Mouse (Mus musculus): ENCODE measurements at regions not wholly inside any gene's neighbourhood (a gene's known extent, or its start where the extent isn't known, plus 50 kb on each side); places are given as distances from the start of the nearest gene placed in this dataset.

DNA sequence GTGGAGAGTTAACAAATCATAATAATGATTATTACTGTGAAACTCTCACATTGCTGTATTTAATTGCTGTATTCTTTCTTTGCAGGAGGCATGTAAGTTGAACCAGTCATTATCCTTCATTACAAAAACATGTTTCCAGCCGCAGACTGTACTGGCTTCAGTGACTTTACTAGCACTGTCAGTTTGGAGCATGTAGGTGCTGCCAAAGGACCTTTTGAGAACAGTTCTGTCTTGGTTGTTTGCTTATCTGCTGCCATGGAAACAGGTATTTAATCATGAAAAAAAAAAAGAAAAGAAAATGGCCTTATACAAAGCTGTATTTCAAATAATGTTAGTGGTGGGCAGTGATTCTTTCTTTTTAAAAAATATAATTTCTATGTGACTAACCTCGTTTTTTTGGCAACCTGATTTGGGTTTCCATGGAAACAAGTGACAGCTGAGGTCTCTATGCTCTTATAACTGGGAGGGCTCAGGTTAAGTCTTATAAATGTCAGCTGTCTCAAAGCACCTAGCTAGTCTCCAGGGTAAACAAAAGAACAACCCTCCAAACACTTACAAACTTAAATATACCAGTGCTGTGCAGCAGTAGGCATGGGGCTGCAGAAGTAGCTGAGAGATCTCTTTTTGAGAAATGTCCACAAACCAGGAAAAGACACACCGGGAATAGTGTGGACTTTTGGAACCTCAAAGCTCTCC is 121.2 kb upstream of the D16Ertd472e start:
- 59% methylated on average over 3 of the region's 3 CpGs for WGBS

GRCm38 (mm10) chr16:78688251-78688650 is 111.7 kb upstream of the D16Ertd472e start:
- no peaks in the 10 kb centered on the region for H3K27me3 ChIP-seq
- ATAC-seq (replicated peaks; ENCODE audit: low FRiP score) = no peak
- H3K9ac ChIP-seq = no peak overlapping the region

More for the DNA sequence above, 121.2 kb upstream of the D16Ertd472e start:
- Histone ChIP-seq H3K4me1 (no peaks in the 10 kb centered on the region), H3K4me2 (no peak overlapping the region), H3K9ac (no peak overlapping the region), H3K36me3 (no peaks in the 10 kb centered on the region), H3K9me3 (replicated peaks) (no peaks in the 10 kb centered on the region), H3K27me3 (no peaks in the 10 kb centered on the region), H3K4me3 (replicated peaks) (no peak overlapping the region), H3K27ac (no peak overlapping the region)
- ATAC-seq (replicated peaks; ENCODE audit: low FRiP score) = no peak

GRCm38 (mm10) chr16:78685160-78685559 is 108.7 kb upstream of the D16Ertd472e start:
- Histone ChIP-seq H3K4me2 (no peak overlapping the region), H3K4me1 (no peaks in the 10 kb centered on the region), H3K9me3 (replicated peaks) (no peaks in the 10 kb centered on the region), H3K27me3 (no peaks in the 10 kb centered on the region), H3K36me3 (no peaks in the 10 kb centered on the region), H3K4me3 (replicated peaks) (no peak overlapping the region), H3K9ac (no peak overlapping the region), H3K27ac (no peak overlapping the region)
- no peak for ATAC-seq (replicated peaks; ENCODE audit: low FRiP score)
- WGBS = 46% methylated on average over 1 of the region's 1 CpGs

More at GRCm38 (mm10) chr16:78688251-78688650, 111.7 kb upstream of the D16Ertd472e start:
- Histone ChIP-seq H3K9me3 (replicated peaks) (no peaks in the 10 kb centered on the region), H3K4me1 (no peaks in the 10 kb centered on the region), H3K4me3 (replicated peaks) (no peak overlapping the region), H3K27ac (no peak overlapping the region), H3K36me3 (no peaks in the 10 kb centered on the region), H3K4me2 (no peak overlapping the region)

DNA sequence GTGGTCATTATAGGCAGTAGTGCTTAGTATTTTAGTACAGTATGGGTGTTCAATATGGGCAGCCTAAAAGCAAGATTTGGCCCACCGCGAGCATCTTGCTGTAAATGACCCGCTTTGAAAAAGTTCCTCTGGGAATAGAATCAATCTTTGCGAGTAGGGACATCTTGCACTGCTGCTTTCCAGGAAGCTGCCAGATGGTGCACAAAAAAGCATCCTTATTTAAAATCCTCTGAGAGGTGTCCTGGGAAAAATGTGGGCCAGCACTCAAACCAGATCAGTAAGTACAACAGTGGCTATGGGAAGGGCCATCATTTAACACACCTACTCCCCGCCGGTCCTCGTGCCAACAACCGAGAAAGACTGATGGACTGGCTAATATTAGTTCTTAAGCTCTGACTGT is 107.5 kb upstream of the D16Ertd472e start:
- 86% methylated on average over 8 of the region's 8 CpGs for WGBS
- no peak overlapping the region for H3K4me3 ChIP-seq (replicated peaks)
- H3K9ac ChIP-seq = no peak overlapping the region
- no peak for ATAC-seq (replicated peaks; ENCODE audit: low FRiP score)
- H3K4me2 ChIP-seq = no peak overlapping the region
- H3K4me1 ChIP-seq = no peaks in the 10 kb centered on the region
- H3K36me3 ChIP-seq = no peaks in the 10 kb centered on the region
- H3K27me3 ChIP-seq = no peaks in the 10 kb centered on the region
- H3K27ac ChIP-seq = no peak overlapping the region
- no peaks in the 10 kb centered on the region for H3K9me3 ChIP-seq (replicated peaks)

DNA sequence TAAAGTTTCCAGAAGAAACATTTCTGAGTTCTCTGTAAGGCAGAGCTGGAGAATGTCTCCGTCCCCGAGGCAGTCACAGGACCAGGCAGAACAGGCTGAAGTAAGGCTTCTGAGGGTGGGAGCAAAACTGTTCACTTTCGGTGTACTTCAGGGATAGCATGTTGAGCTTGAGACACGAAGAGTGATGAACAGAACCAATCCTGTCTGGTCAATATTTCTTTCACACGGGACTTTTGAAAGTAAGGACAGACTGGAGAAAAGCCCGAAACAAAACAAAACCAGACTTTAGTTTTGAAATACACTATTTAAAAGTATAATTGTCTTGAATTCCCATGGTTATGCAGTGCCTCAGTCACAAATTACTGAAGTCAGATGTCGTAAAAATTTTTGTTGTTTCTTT is 84.6 kb upstream of the D16Ertd472e start:
- no peak overlapping the region for H3K4me3 ChIP-seq (replicated peaks)
- no peaks in the 10 kb centered on the region for H3K27me3 ChIP-seq
- no peaks in the 10 kb centered on the region for H3K4me1 ChIP-seq
- H3K9ac ChIP-seq = no peak overlapping the region
- ATAC-seq (replicated peaks; ENCODE audit: low FRiP score) = no peak
- no peaks in the 10 kb centered on the region for H3K36me3 ChIP-seq
- no peak overlapping the region for H3K4me2 ChIP-seq
- no peak overlapping the region for H3K27ac ChIP-seq
- H3K9me3 ChIP-seq (replicated peaks) = no peaks in the 10 kb centered on the region
- 69% methylated on average over 7 of the region's 7 CpGs for WGBS

DNA sequence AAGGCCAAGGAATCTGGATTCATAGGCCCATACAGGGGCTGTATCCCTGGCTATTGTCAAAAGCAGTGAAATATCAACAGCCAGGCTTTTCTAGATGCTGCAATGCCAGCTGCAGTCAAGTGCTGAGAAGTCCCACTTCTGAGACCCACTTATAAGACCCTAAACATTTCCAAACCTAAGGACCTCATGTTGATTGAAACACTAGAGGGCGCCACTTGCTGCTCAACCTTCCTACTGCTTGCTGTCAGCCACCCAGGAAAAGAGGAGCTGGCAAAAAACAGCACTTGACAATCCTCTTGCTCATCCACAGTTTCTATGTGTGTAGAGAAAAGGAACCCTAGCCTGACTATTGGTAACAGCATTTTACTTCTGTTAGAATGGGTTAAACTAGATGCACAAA is 68.2 kb upstream of the D16Ertd472e start:
- no peak overlapping the region for H3K4me2 ChIP-seq
- H3K9ac ChIP-seq = no peak overlapping the region
- no peak for ATAC-seq (replicated peaks; ENCODE audit: low FRiP score)
- H3K4me3 ChIP-seq (replicated peaks) = no peak overlapping the region
- H3K9me3 ChIP-seq (replicated peaks) = no peaks in the 10 kb centered on the region
- H3K27ac ChIP-seq = no peak overlapping the region
- 0% methylated on average over 1 of the region's 1 CpGs for WGBS
- no peaks in the 10 kb centered on the region for H3K36me3 ChIP-seq
- no peaks in the 10 kb centered on the region for H3K4me1 ChIP-seq
- H3K27me3 ChIP-seq = no peaks in the 10 kb centered on the region

DNA sequence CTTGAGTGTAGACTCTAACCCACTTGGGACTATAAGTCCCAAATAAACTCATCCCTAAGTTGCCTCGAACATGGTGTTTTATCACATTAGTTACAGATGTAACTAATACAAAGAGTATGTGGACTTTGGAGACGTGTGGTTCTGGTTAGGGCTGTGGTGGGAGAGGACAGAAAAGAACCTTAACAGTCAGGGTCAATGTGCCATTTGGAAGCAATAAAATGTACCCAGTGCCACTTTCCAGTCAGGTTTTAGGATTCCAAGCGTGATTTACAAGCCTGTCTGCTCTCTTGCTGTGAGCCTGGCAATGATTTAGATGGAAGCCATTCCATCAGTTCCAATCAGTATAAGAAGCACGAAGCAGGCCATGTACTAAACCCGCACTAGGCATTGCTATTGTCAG is 65.2 kb upstream of the D16Ertd472e start:
- WGBS = 63% methylated on average over 5 of the region's 5 CpGs
- no peak for ATAC-seq (replicated peaks; ENCODE audit: low FRiP score)
- H3K36me3 ChIP-seq = no peaks in the 10 kb centered on the region

GRCm38 (mm10) chr16:78641205-78641604 is 64.7 kb upstream of the D16Ertd472e start:
- ATAC-seq (replicated peaks; ENCODE audit: low FRiP score) = no peak
- H3K4me3 ChIP-seq (replicated peaks) = no peak overlapping the region

More for the DNA sequence above, 65.2 kb upstream of the D16Ertd472e start:
- Histone ChIP-seq H3K4me3 (replicated peaks) (no peak overlapping the region), H3K4me1 (no peaks in the 10 kb centered on the region), H3K27ac (no peak overlapping the region), H3K9ac (no peak overlapping the region), H3K9me3 (replicated peaks) (no peaks in the 10 kb centered on the region), H3K4me2 (no peak overlapping the region), H3K27me3 (no peaks in the 10 kb centered on the region)

DNA sequence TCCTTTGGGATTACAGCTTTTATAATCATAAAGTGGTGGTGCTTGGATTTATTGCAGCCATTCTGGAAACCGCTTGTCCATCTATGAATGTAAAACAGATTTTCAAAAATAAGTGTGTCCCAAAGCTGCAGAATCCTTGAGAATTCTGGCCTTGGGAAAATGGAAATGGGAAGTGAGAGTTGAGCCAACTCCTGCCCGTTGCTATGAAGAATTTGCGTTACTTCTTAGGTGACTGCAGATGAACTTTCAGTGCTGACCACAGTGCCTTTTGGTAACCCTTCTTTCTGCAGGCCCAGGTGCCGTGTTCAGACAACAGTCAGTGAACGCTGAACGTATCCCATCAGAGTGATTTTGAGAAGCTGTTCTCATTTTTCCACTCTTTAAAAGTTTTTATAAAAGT is 60.9 kb upstream of the D16Ertd472e start:
- H3K9me3 ChIP-seq (replicated peaks) = no peaks in the 10 kb centered on the region
- no peak overlapping the region for H3K9ac ChIP-seq
- no peak overlapping the region for H3K27ac ChIP-seq
- H3K36me3 ChIP-seq = no peaks in the 10 kb centered on the region
- no peak overlapping the region for H3K4me2 ChIP-seq
- ATAC-seq (replicated peaks; ENCODE audit: low FRiP score) = no peak
- no peaks in the 10 kb centered on the region for H3K4me1 ChIP-seq
- H3K27me3 ChIP-seq = no peaks in the 10 kb centered on the region
- WGBS = 94% methylated on average over 6 of the region's 6 CpGs
- H3K4me3 ChIP-seq (replicated peaks) = no peak overlapping the region

More at GRCm38 (mm10) chr16:78641205-78641604, 64.7 kb upstream of the D16Ertd472e start:
- no peaks in the 10 kb centered on the region for H3K27me3 ChIP-seq
- H3K27ac ChIP-seq = no peak overlapping the region
- H3K36me3 ChIP-seq = no peaks in the 10 kb centered on the region
- WGBS = 91% methylated on average over 3 of the region's 3 CpGs
- H3K9me3 ChIP-seq (replicated peaks) = no peaks in the 10 kb centered on the region
- H3K9ac ChIP-seq = no peak overlapping the region
- no peaks in the 10 kb centered on the region for H3K4me1 ChIP-seq
- no peak overlapping the region for H3K4me2 ChIP-seq

DNA sequence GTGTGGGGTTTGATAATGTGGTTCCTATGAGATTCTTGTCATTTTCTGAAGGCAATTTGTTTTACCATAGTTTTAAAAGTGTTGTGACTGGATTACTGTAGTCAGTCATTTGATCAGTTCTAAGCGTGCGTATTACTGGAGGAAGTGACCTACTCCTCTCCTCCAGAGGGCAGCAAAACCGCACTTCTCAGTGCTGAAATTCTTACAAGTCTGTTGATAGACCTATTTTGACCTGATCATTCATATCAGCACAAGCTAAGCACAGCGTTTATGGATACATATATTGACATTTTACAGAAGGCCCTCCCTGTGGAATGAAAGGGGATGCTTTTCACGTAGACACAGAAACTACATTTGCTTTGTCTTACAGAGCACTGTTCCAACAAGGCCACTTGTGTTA is 60.5 kb upstream of the D16Ertd472e start:
- no peak for ATAC-seq (replicated peaks; ENCODE audit: low FRiP score)
- no peak overlapping the region for H3K9ac ChIP-seq
- no peaks in the 10 kb centered on the region for H3K27me3 ChIP-seq
- H3K4me2 ChIP-seq = no peak overlapping the region
- 55% methylated on average over 5 of the region's 5 CpGs for WGBS
- no peaks in the 10 kb centered on the region for H3K36me3 ChIP-seq
- H3K9me3 ChIP-seq (replicated peaks) = no peaks in the 10 kb centered on the region
- H3K27ac ChIP-seq = no peak overlapping the region
- no peak overlapping the region for H3K4me3 ChIP-seq (replicated peaks)
- no peaks in the 10 kb centered on the region for H3K4me1 ChIP-seq

- Histone ChIP-seq H3K9me3 (replicated peaks) (no peaks in the 10 kb centered on the region), H3K4me2 (no peak overlapping the region), H3K4me1 (no peaks in the 10 kb centered on the region), H3K27me3 (no peaks in the 10 kb centered on the region), H3K36me3 (no peaks in the 10 kb centered on the region), H3K27ac (no peak overlapping the region), H3K4me3 (replicated peaks) (no peak overlapping the region), H3K9ac (no peak overlapping the region)
- 94% methylated on average over 5 of the region's 5 CpGs for WGBS
- no peak for ATAC-seq (replicated peaks; ENCODE audit: low FRiP score)
Measured at GRCm38 (mm10) chr16:78635774-78636173, 59.3 kb upstream of the D16Ertd472e start.

DNA sequence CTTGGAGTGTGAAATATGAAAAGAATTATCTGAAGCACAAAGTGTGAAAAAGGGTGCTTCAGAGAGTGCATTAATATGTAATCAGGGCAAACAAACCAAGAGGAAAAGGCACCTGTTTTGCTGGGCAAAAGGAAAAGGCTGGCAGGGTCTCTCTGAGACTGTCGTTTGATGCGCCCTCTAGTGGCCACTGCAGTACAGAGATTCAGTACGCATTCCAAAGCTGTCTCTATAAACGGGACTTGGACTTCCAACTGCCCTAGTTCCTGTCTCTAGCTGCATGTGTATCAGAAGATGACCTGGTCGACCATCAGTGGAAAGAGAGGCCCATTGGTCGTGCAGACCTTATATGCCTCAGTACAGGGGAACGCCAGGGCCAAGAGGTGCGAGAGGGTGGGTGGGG is 58.7 kb upstream of the D16Ertd472e start:
- H3K27me3 ChIP-seq = no peaks in the 10 kb centered on the region
- H3K9ac ChIP-seq = no peak overlapping the region
- no peak overlapping the region for H3K27ac ChIP-seq
- ATAC-seq (replicated peaks; ENCODE audit: low FRiP score) = peak; percentile 72
- no peak overlapping the region for H3K4me3 ChIP-seq (replicated peaks)
- H3K36me3 ChIP-seq = no peaks in the 10 kb centered on the region
- WGBS = 23% methylated on average over 8 of the region's 8 CpGs
- no peaks in the 10 kb centered on the region for H3K4me1 ChIP-seq
- no peaks in the 10 kb centered on the region for H3K9me3 ChIP-seq (replicated peaks)
- no peak overlapping the region for H3K4me2 ChIP-seq

DNA sequence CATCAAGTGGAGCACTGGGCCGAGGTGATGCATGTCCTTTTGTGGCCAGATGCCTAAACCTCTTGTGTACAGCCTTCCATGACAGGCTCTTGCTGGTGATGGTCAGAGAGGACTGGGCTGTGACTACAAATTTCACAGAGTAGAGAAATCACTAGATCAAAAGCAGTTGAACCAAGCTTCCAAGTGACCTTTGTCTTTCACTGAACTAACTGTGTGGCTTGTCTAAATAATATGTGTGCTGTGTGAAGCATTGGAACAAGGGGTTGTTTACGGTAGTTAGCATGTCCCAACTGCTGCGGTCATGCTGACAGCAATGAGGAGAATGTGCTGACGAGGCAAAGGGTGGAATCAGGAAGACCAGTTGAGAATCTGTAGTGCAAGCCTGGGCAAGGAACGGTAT is 55.3 kb upstream of the D16Ertd472e start:
- Histone ChIP-seq H3K27me3 (no peaks in the 10 kb centered on the region), H3K4me2 (no peak overlapping the region), H3K4me1 (no peaks in the 10 kb centered on the region), H3K36me3 (no peaks in the 10 kb centered on the region), H3K4me3 (replicated peaks) (no peak overlapping the region), H3K27ac (no peak overlapping the region), H3K9ac (no peak overlapping the region), H3K9me3 (replicated peaks) (no peaks in the 10 kb centered on the region)
- ATAC-seq (replicated peaks; ENCODE audit: low FRiP score) = no peak
- WGBS = 57% methylated on average over 5 of the region's 5 CpGs
